Mouse (Mus musculus) left cerebral cortex, adult 8-10 months (tissue): ENCODE results near the gene Ephb4. TPM values are rescaled to one million over a fixed set of nuclear protein-coding genes. Genes with fewer than 3 reads are reported as not detected.

Experiments
- total RNA-seq, 4 experiments: library from RNA; stranded (reverse); gene quantifications; 2 replicates each; pipeline ENCODE4 v1.2.4; 2022

Gene Ephb4
- total RNA-seq, 4 experiments from 2014 or later: 4.4 to 7.2 (median 5.2) TPM

Other genes starting within 250 kb of the Ephb4 start
- 1 to 10 TPM; 5.4 to 8.9 (median 7.4) TPM for gene Trim56, start 233.9 kb upstream of the Ephb4 start, total RNA-seq
- gene Muc3, start 200.8 kb upstream of the Ephb4 start, total RNA-seq: not detected
- gene Muc3a, start 137.7 kb upstream of the Ephb4 start, total RNA-seq: 1 to 10 TPM; 3.6 to 5.6 (median 4.5) TPM
- gene Ache, start 62.6 kb upstream of the Ephb4 start, total RNA-seq: 10 to 100 TPM; 67.5 to 73.8 (median 70.9) TPM
- gene Ufsp1, start 55.5 kb upstream of the Ephb4 start, total RNA-seq: 10 to 100 TPM; 14.0 to 16.8 (median 16.1) TPM
- gene Srrt, start 42.4 kb upstream of the Ephb4 start, total RNA-seq: 100 to 1,000 TPM; 164 to 219 (median 188) TPM
- gene Trip6, start 35.7 kb upstream of the Ephb4 start, total RNA-seq: 1 to 10 TPM; 3.9 to 7.6 (median 5.1) TPM
- gene Slc12a9, start 16.5 kb upstream of the Ephb4 start, total RNA-seq: 10 to 100 TPM; 24.4 to 28.0 (median 26.5) TPM
- under 1 TPM; 0.20 to 0.53 (median 0.29) TPM for gene Zan, start 127.0 kb downstream of the Ephb4 start, total RNA-seq
- gene Pop7, start 152.4 kb downstream of the Ephb4 start, total RNA-seq: 10 to 100 TPM; 32.3 to 34.8 (median 32.8) TPM
- 10 to 100 TPM; 62.1 to 65.2 (median 63.5) TPM for gene Gigyf1, start 168.4 kb downstream of the Ephb4 start, total RNA-seq
- not detected for gene Epo, start 183.1 kb downstream of the Ephb4 start, total RNA-seq
- gene Gnb2, start 183.4 kb downstream of the Ephb4 start, total RNA-seq: 100 to 1,000 TPM; 654 to 672 (median 660) TPM
- 100 to 1,000 TPM; 111 to 119 (median 113) TPM for gene Actl6b, start 203.4 kb downstream of the Ephb4 start, total RNA-seq
- 10 to 100 TPM; 10.7 to 16.2 (median 12.7) TPM for gene Tfr2, start 219.7 kb downstream of the Ephb4 start, total RNA-seq